Comparison of ENCODE assay signal across 8 mouse cellular contexts in the genomic region with DNA sequence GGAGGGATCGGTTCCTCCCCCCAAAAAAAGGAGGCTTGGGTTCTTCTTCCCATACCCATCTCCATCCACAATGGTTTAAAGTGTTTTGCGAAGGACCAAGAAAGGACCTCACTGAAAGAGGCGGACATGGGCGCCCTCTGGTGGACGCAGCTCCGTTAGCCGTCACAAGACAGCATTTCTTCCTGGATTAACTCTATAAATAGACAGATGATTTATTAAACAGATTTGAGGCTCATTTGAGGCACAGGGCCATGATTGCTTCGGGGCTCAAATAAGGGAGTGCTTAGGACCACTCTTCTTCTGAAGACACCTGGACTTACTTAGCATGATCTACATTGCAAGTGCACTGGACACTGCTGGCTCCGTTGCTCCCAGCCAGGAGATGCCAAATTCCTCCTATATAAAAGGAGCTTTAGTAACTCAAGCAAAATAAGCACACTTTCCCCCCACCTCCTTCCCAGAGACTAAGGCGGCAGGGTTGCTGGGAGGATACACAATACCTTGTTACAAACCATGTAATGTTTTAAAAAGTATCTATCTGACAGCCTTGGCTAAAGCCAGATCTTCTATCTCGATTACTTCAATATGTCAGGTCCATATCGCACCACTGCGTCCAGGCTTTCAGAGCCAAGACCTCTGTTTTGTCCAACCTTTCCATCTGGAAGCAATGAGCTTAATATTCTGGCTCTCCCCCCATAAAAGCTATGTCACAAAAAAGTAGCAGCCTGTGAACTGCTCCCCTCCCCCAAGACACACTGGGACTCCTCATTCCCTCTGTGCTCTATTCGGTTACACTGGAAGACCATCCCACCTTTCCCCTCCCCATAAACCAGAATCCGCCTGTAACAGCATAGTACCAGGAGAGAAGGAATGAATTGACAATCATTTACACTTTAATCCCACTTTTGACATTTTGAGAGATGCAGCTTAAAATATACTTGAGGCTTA. TPM values are rescaled to one million over a fixed set of nuclear protein-coding genes. Genes with fewer than 3 reads are reported as not detected.
DNase-seq lines count a peak whose midpoint lies in the region; ATAC-seq and TF ChIP-seq lines count a peak whose summit lies in the region.

No protein-coding gene starts in this region.

- H3K4me1 ChIP-seq in heart, adult 2 months (ENCODE audit: control insufficient read depth, insufficient read depth, low read length) = 0 out of 2 replicates have a peak, but pooled peaks cover 1% of the 10 kb centered on the region
- peaks cover 12% of the 10 kb centered on the region; the same call in 1 of the 2 replicates for H3K4me1 ChIP-seq in kidney, embryonic 16.5 days (ENCODE audit: insufficient read depth, low read length)
- peaks cover 18% of the 10 kb centered on the region for H3K4me1 ChIP-seq in limb, embryonic 15.5 days
- peaks cover 12% of the 10 kb centered on the region for H3K4me1 ChIP-seq in neural tube, embryonic 13.5 days (replicated peaks)

- no peaks in the 10 kb centered on the region for H3K27me3 ChIP-seq in heart, adult 2 months (ENCODE audit: control insufficient read depth, insufficient read depth, low read length)
- H3K27me3 ChIP-seq in kidney, embryonic 16.5 days (ENCODE audit: insufficient read depth, low read length) = no peaks in the 10 kb centered on the region; the same call in 1 of the 2 replicates
- H3K27me3 ChIP-seq in limb, embryonic 15.5 days = no peaks in the 10 kb centered on the region
- H3K27me3 ChIP-seq in neural tube, embryonic 13.5 days = peaks cover 13% of the 10 kb centered on the region

- no peak overlapping the region for H3K9ac ChIP-seq in heart, adult 2 months (ENCODE audit: low read depth, low read length)
- H3K9ac ChIP-seq in kidney, embryonic 16.5 days (replicated peaks; ENCODE audit: low read length) = no peak overlapping the region
- H3K9ac ChIP-seq in limb, embryonic 15.5 days = no peak overlapping the region
- H3K9ac ChIP-seq in neural tube, embryonic 13.5 days = no peak overlapping the region

- 30% methylated on average over 15 of the region's 15 CpGs for WGBS in heart, adult 2 months
- 26% methylated on average over 15 of the region's 15 CpGs for WGBS in kidney, embryonic 16.5 days
- 14% methylated on average over 15 of the region's 15 CpGs for WGBS in limb, embryonic 15.5 days
- 32% methylated on average over 15 of the region's 15 CpGs for WGBS in neural tube, embryonic 13.5 days

- H3K27ac ChIP-seq in heart, adult 2 months = no peak overlapping the region
- H3K27ac ChIP-seq in kidney, embryonic 16.5 days (ENCODE audit: low read length) = no peak overlapping the region
- H3K27ac ChIP-seq in limb, embryonic 15.5 days = no peak overlapping the region
- no peak overlapping the region for H3K27ac ChIP-seq in neural tube, embryonic 13.5 days (replicated peaks)

- no peaks in the 10 kb centered on the region for H3K36me3 ChIP-seq in heart, adult 2 months (ENCODE audit: control insufficient read depth, insufficient read depth, low read length)
- H3K36me3 ChIP-seq in kidney, embryonic 16.5 days (ENCODE audit: insufficient read depth, low read length) = no peaks in the 10 kb centered on the region
- no peaks in the 10 kb centered on the region for H3K36me3 ChIP-seq in limb, embryonic 15.5 days
- no peaks in the 10 kb centered on the region for H3K36me3 ChIP-seq in neural tube, embryonic 13.5 days

- intact Hi-C loops in heart, adult 2 months (cut with DNase I) = loop anchor here (1.0 to 10.0 kb wide), 4 partner anchors 98 to 1386 kb away; a partner anchor contains a TSS

- TF ChIP-seq CTCF in heart, adult 2 months (IDR thresholded peaks at IDR 0.05) = peak; percentile 91

- H3K9me3 ChIP-seq in kidney, embryonic 16.5 days (ENCODE audit: low read length) = no peaks in the 10 kb centered on the region
- no peaks in the 10 kb centered on the region for H3K9me3 ChIP-seq in limb, embryonic 15.5 days
- no peaks in the 10 kb centered on the region for H3K9me3 ChIP-seq in neural tube, embryonic 13.5 days

- no peak overlapping the region for H3K4me3 ChIP-seq in heart, adult 2 months
- H3K4me3 ChIP-seq in kidney, embryonic 16.5 days (ENCODE audit: low read length) = no peak overlapping the region
- no peak overlapping the region for H3K4me3 ChIP-seq in limb, embryonic 15.5 days
- H3K4me3 ChIP-seq in neural tube, embryonic 13.5 days = no peak overlapping the region

- ATAC-seq in kidney, embryonic 16.5 days (ENCODE audit: low FRiP score, low TSS enrichment) = peak; percentile 46; the same call in 1 of the 2 replicates
- peak; percentile 81 for ATAC-seq in limb, embryonic 15.5 days (ENCODE audit: insufficient number of reproducible peaks, low FRiP score, low TSS enrichment, low read depth)
- peak; percentile 56; the same call in 1 of the 2 replicates for ATAC-seq in neural tube, embryonic 13.5 days (ENCODE audit: low read depth)

- peak; percentile 62 for DNase-seq in 3134 (ENCODE audit: extremely low read depth, insufficient read length, low spot score)
- peak; percentile 71 for DNase-seq in adrenal gland, adult 2 months
- DNase-seq in embryo, embryonic 11.5 days (ENCODE audit: low read depth, low spot score) = peak; percentile 74
- peak; percentile 76 to 86 for DNase-seq in heart, adult 2 months
- peak; percentile 36 for DNase-seq in telencephalon, adult 2 months (ENCODE audit: low read depth, low spot score)

- TF ChIP-seq EP300 in heart, adult 2 months (IDR thresholded peaks at IDR 0.05; ENCODE audit: insufficient read depth, low read depth, low read length) = peak; percentile 79

- H3K4me2 ChIP-seq in kidney, embryonic 16.5 days (replicated peaks; ENCODE audit: low read depth, low read length) = no peak overlapping the region
- H3K4me2 ChIP-seq in limb, embryonic 15.5 days = no peak overlapping the region
- H3K4me2 ChIP-seq in neural tube, embryonic 13.5 days = no peak overlapping the region

- no peak for TF ChIP-seq POLR2A in heart, adult 2 months (IDR thresholded peaks at IDR 0.05; ENCODE audit: insufficient read depth, low read depth, low read length)

- no peaks in the 10 kb centered on the region for H3K79me2 ChIP-seq in heart, adult 2 months (replicated peaks; ENCODE audit: control insufficient read depth, insufficient read depth, low read length)

RNA-seq across cellular contexts. Expression of a gene that starts 47.8 kb away (rescaled TPM):
- total RNA-seq in adrenal gland, adult 2 months (2021) = 10 to 100 TPM; 24.9 to 43.0 TPM
- polyA plus RNA-seq in adrenal gland, adult 2 months (2012; rRNA removed) = 22.9 and 23.9 TPM in 2 replicates
- 10 to 100 TPM; 51.5 to 58.7 TPM for total RNA-seq in heart, adult 2 months (2021)
- 25.4 and 36.6 TPM in 2 replicates for polyA plus RNA-seq in heart, adult 2 months (2012; rRNA removed)
- 35.6 and 40.7 TPM in 2 replicates for polyA plus RNA-seq in kidney, embryonic 16.5 days (2015; fragmentation: Nextera tagmentation; extraction: Ambion mirVana)
- 40.5 and 42.1 TPM in 2 replicates for polyA plus RNA-seq in limb, embryonic 15.5 days (2015; fragmentation: Nextera tagmentation; extraction: Ambion mirVana)
- 42.6 TPM in 2 replicates for polyA plus RNA-seq in neural tube, embryonic 13.5 days (2015; fragmentation: Nextera tagmentation; extraction: Ambion mirVana)
